23 mouse cellular contexts compared by ENCODE assay signal in the genomic region with DNA sequence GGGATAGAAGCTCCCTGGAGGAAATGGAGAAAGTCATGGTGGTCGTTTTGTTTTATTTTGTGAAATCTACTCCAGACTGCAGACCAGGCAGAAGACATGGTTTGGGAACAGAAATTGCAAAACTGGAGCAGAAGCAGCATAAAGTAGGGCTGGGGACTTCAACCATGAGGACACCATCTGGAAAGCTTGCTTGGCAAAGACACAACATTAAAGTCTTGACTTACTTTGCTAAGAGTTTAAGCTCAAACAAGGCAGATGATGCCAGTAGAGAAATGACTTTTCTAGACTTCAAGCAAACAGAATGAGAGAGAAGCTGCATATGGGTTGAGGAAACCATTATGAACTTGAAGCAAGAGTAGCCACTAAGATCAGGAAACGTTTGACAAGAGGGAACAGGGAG.
A peak's percentile ranks its signal among the peaks of the same experiment; 100 is the strongest.
DNase-seq lines count a peak whose midpoint lies in the region; ATAC-seq and TF ChIP-seq lines count a peak whose summit lies in the region.
"Had no signal": no experiment of that assay in that cellular context is flagged by ENCODE, and none has a peak within 500 bp of the region (broad histone marks: within the 10 kb centered on the region; RNA-seq: fewer than 3 reads in every experiment).

No protein-coding gene starts in this region.

- H3K4me1 ChIP-seq in forebrain, postnatal 0 days (ENCODE audit: insufficient read depth) = no peaks in the 10 kb centered on the region
- no peaks in the 10 kb centered on the region for H3K4me1 ChIP-seq in forebrain, embryonic 16.5 days (replicated peaks; ENCODE audit: control insufficient read depth, insufficient read depth, low read length)
- no peaks in the 10 kb centered on the region for H3K4me1 ChIP-seq in hindbrain, embryonic 14.5 days (replicated peaks; ENCODE audit: control insufficient read depth, insufficient read depth, low read length)
- H3K4me1 ChIP-seq in hindbrain, embryonic 10.5 days (replicated peaks) = no peaks in the 10 kb centered on the region
- H3K4me1 ChIP-seq: embryonic facial prominence, embryonic 12.5 days; embryonic facial prominence, embryonic 15.5 days; forebrain, embryonic 10.5 days; forebrain, embryonic 12.5 days had no signal

- H3K36me3 ChIP-seq in forebrain, postnatal 0 days (ENCODE audit: insufficient read depth) = no peaks in the 10 kb centered on the region
- H3K36me3 ChIP-seq in forebrain, embryonic 16.5 days (ENCODE audit: control insufficient read depth, insufficient read depth) = no peaks in the 10 kb centered on the region
- no peaks in the 10 kb centered on the region for H3K36me3 ChIP-seq in hindbrain, embryonic 14.5 days (replicated peaks; ENCODE audit: control insufficient read depth, insufficient read depth)
- no peaks in the 10 kb centered on the region for H3K36me3 ChIP-seq in hindbrain, embryonic 10.5 days
- H3K36me3 ChIP-seq: embryonic facial prominence, embryonic 12.5 days; embryonic facial prominence, embryonic 15.5 days; forebrain, embryonic 10.5 days; forebrain, embryonic 12.5 days had no signal

- H3K27me3 ChIP-seq in forebrain, postnatal 0 days (ENCODE audit: insufficient read depth, low read length) = no peaks in the 10 kb centered on the region
- H3K27me3 ChIP-seq in forebrain, embryonic 16.5 days (replicated peaks; ENCODE audit: control insufficient read depth, insufficient read depth, low read length) = no peaks in the 10 kb centered on the region
- H3K27me3 ChIP-seq in hindbrain, embryonic 14.5 days (ENCODE audit: control insufficient read depth, insufficient read depth, low read length) = no peaks in the 10 kb centered on the region
- H3K27me3 ChIP-seq in hindbrain, embryonic 10.5 days (ENCODE audit: insufficient read depth, poor library complexity, severe bottlenecking) = no peaks in the 10 kb centered on the region
- H3K27me3 ChIP-seq: embryonic facial prominence, embryonic 12.5 days; embryonic facial prominence, embryonic 15.5 days; forebrain, embryonic 12.5 days had no signal

- no peak for ATAC-seq in forebrain, postnatal 0 days
- no peak for ATAC-seq in forebrain, embryonic 16.5 days
- no peak for ATAC-seq in hindbrain, embryonic 14.5 days (ENCODE audit: low FRiP score)
- ATAC-seq: forebrain, embryonic 14.5 days had no signal

- no peak overlapping the region for H3K4me2 ChIP-seq in forebrain, postnatal 0 days (ENCODE audit: low read depth)
- no peak overlapping the region for H3K4me2 ChIP-seq in forebrain, embryonic 16.5 days (ENCODE audit: low read length)
- no peak overlapping the region for H3K4me2 ChIP-seq in hindbrain, embryonic 14.5 days (replicated peaks)
- H3K4me2 ChIP-seq: embryonic facial prominence, embryonic 12.5 days; embryonic facial prominence, embryonic 15.5 days; forebrain, embryonic 12.5 days had no signal

- no peak overlapping the region for H3K4me3 ChIP-seq in forebrain, postnatal 0 days (ENCODE audit: low read depth, low read length)
- H3K4me3 ChIP-seq in forebrain, embryonic 16.5 days (replicated peaks; ENCODE audit: low read length) = no peak overlapping the region
- H3K4me3 ChIP-seq in hindbrain, embryonic 14.5 days (replicated peaks; ENCODE audit: low read length) = no peak overlapping the region
- no peak overlapping the region for H3K4me3 ChIP-seq in hindbrain, embryonic 10.5 days
- H3K4me3 ChIP-seq: embryonic facial prominence, embryonic 12.5 days; embryonic facial prominence, embryonic 15.5 days; erythroblast, embryonic 14.5 days; forebrain, embryonic 10.5 days; forebrain, embryonic 12.5 days had no signal

- H3K27ac ChIP-seq in forebrain, postnatal 0 days (ENCODE audit: low read depth, low read length) = no peak overlapping the region
- no peak overlapping the region for H3K27ac ChIP-seq in forebrain, embryonic 16.5 days (ENCODE audit: low read length)
- no peak overlapping the region for H3K27ac ChIP-seq in hindbrain, embryonic 14.5 days
- H3K27ac ChIP-seq in hindbrain, embryonic 10.5 days = no peak overlapping the region
- H3K27ac ChIP-seq: embryonic facial prominence, embryonic 12.5 days; embryonic facial prominence, embryonic 15.5 days; forebrain, embryonic 10.5 days; forebrain, embryonic 12.5 days had no signal

- 75% methylated on average over 2 of the region's 2 CpGs for WGBS in forebrain, postnatal 0 days
- WGBS in forebrain, embryonic 16.5 days = 85% methylated on average over 2 of the region's 2 CpGs
- WGBS in hindbrain, embryonic 14.5 days = 82% methylated on average over 2 of the region's 2 CpGs
- WGBS in hindbrain, embryonic 10.5 days = 76% methylated on average over 2 of the region's 2 CpGs

- peak; percentile 10 for DNase-seq in forebrain, postnatal 0 days
- peak; percentile 20 for DNase-seq in hindbrain, embryonic 14.5 days (ENCODE audit: low spot score)
- DNase-seq in hindbrain, embryonic 10.5 days (ENCODE audit: low spot score) = no peak
- DNase-seq in brain, adult 2 months (ENCODE audit: low read depth, low spot score) = peak; percentile 42
- DNase-seq in right cerebral cortex, postnatal 4 days = no peak
- no peak for DNase-seq in lung, postnatal 25 days (ENCODE audit: low spot score)
- DNase-seq: adrenal gland, adult 8-10 months; adrenal gland, postnatal 14 days; adrenal gland, postnatal 36 days; cerebellum, adult 11 months; cerebellum, adult 18-20 months; cerebellum, adult 8-10 months; cerebellum, adult 9-11 months; cerebellum, postnatal 14 days; cerebellum, postnatal 36 days; embryo, embryonic 11 days had no signal

- no peaks in the 10 kb centered on the region for H3K9me3 ChIP-seq in forebrain, postnatal 0 days (ENCODE audit: low read length)
- no peaks in the 10 kb centered on the region for H3K9me3 ChIP-seq in forebrain, embryonic 16.5 days (ENCODE audit: control insufficient read depth, low read length)
- H3K9me3 ChIP-seq in hindbrain, embryonic 14.5 days (ENCODE audit: control insufficient read depth, low read length) = no peaks in the 10 kb centered on the region
- H3K9me3 ChIP-seq in hindbrain, embryonic 10.5 days = no peaks in the 10 kb centered on the region
- H3K9me3 ChIP-seq: embryonic facial prominence, embryonic 12.5 days; embryonic facial prominence, embryonic 15.5 days; forebrain, embryonic 10.5 days; forebrain, embryonic 12.5 days had no signal

- no peak overlapping the region for H3K9ac ChIP-seq in forebrain, postnatal 0 days
- no peak overlapping the region for H3K9ac ChIP-seq in forebrain, embryonic 16.5 days (replicated peaks; ENCODE audit: low read depth, low read length)
- H3K9ac ChIP-seq in hindbrain, embryonic 14.5 days = no peak overlapping the region
- H3K9ac ChIP-seq: embryonic facial prominence, embryonic 12.5 days; embryonic facial prominence, embryonic 15.5 days; forebrain, embryonic 12.5 days had no signal

- TF ChIP-seq CTCF in forebrain, postnatal 0 days (IDR thresholded peaks at IDR 0.05; ENCODE audit: low read depth) = no peak

Comparison
In these comparisons a context has a peak if more than half of its experiments do, and no peak if none do; other contexts are left out.
1. DNase-seq: peak in forebrain, postnatal 0 days (single experiment), hindbrain, embryonic 14.5 days (single experiment) and brain, adult 2 months (single experiment); none in hindbrain, embryonic 10.5 days (single experiment), right cerebral cortex, postnatal 4 days (single experiment) and lung, postnatal 25 days (single experiment).